Mouse (Mus musculus) left cerebral cortex, adult 6 months (tissue): Measurements from ENCODE around the gene Srsf6. TPM values are rescaled to one million over a fixed set of nuclear protein-coding genes. Genes with fewer than 3 reads are reported as not detected.

Experiments used
- long read RNA-seq, 2 experiments: library from polyadenylated mRNA; unstranded; transcript quantifications; one replicate each; pipeline ENCODE4 v2.0.0; 2019 to 2020
- polyA plus RNA-seq: library from polyadenylated mRNA; unstranded; fragments of <200 nt; fragmentation: Nextera tagmentation; gene quantifications from 2 replicates; pipeline ENCODE4 v1.2.3, GENCODE M21; 2021

Gene Srsf6
- polyA plus RNA-seq: 20.9 and 27.6 TPM in 2 replicates
- long read RNA-seq, experiment 1, transcript Srsf6-201 (7 exons, 1,666 nt): minor isoform, 17 of 307 reads
- long read RNA-seq, experiment 1, transcript Srsf6-203 (6 exons, 3,527 nt): major isoform, 255 of 307 reads
- long read RNA-seq, experiment 1, partial matches to known transcripts: 23 of 307 reads
- long read RNA-seq, experiment 1, other reads (novel, unspliced or antisense): 12 of 307 reads
- long read RNA-seq, experiment 2, transcript Srsf6-203 (6 exons, 3,527 nt): major isoform, 61 of 78 reads
- long read RNA-seq, experiment 2, partial matches to known transcripts: 11 of 78 reads
- long read RNA-seq, experiment 2, other reads (novel, unspliced or antisense): 4 of 78 reads

DNA sequence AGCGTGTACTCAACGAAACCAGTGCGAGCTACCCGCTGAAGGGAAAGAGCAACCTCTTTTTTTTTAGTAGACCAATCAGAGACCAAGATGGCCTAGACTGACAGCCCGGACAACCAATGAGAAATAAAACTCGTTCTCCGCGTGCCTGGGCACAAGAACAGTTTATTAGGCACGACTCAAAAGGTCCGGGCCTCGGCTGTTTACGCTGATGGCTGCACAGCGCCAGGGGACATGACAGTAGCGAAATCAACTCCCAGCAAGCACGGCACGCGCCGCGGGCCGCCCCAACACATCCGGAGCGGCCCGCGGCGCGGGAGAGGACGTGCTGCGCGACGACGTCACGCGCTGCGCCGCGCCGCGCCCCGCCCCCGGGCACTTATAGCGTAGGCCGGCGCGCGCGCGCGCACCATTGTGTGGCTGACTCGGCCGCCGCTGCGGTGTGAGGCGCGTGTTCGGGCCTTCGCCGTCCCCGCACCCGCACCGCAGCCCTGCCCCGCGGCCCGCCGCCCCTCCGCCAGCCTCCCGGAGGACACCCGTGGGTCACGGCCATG lies at the start of gene Srsf6:
Srsf6 (plus strand) TSS at position 406 of the 551 bp plus-strand sequence.

DNA sequence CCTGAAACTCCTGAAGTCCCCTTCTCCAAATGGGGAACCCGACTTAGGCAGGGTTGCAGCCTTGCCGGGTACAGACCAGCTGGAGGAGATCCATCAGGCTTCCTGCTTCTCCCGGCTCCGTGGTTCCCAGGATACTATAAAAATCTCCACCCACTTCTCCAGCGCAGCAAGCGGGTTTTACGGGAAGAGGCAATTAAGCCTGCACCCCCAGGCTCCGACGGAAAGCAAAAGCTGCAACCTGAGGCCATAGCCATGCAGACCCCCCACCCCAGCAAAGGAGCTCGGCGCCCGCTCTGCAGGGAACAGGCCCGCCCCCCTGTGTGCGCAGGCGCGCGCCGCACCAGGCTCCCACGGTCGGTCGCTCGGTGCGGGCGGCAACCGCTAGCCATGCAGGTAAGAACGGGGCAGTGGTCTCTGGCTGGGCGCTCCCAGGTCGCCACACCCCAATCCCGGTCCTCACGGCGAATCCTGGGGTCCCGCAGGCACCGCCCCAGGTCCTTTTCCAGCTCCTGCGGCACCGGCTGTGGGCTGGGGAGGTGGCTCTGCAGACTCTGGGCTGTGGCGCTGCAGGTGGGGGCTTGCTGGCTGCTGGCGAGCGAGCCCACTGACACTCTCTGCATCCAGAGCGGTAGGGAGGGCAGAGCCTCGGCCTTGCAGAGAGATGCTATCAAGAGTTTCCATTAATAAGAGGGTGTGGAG lies 12.0 kb downstream of the Srsf6 start, which contains the start of gene L3mbtl1:
L3mbtl1 (plus strand) TSS at position 325 of the 699 bp plus-strand sequence.

Other genes starting within 250 kb of the Srsf6 start
- gene L3mbtl1, start 11.9 kb downstream of the Srsf6 start, polyA plus RNA-seq: 2.4 and 2.7 TPM in 2 replicates
- gene Sgk2, start 55.8 kb downstream of the Srsf6 start, polyA plus RNA-seq: 1.7 and 2.2 TPM in 2 replicates
- 27.9 and 28.8 TPM in 2 replicates for gene Ift52, start 85.8 kb downstream of the Srsf6 start, polyA plus RNA-seq
- gene Mybl2, start 123.2 kb downstream of the Srsf6 start, polyA plus RNA-seq: 0.14 TPM in 1 of 2 replicates, not detected in the other
- gene Gtsf1l, start 156.3 kb downstream of the Srsf6 start, polyA plus RNA-seq: not detected in 2 replicates